Mouse (Mus musculus): Measurements from ENCODE around the gene Ndufaf3.

Ndufaf3 gene

GRCm38 (mm10) chr9:108572321-108572720, 5.1 kb upstream of the Ndufaf3 start:
- no peak for DNase-seq

- DNase-seq, result no peak
Observed at GRCm38 (mm10) chr9:108571401-108571973, 4.3 kb upstream of the Ndufaf3 start.

- DNase-seq, result peak; percentile 74
Observed at GRCm38 (mm10) chr9:108570207-108570896, 3.1 kb upstream of the Ndufaf3 start.

GRCm38 (mm10) chr9:108569381-108570206, 2.4 kb upstream of the Ndufaf3 start, which contains the start of gene Dalrd3:
Gene Dalrd3, plus strand, starts transcription at chr9:108569886.
- peak; percentile 85 for DNase-seq

- no peak for DNase-seq
Observed at GRCm38 (mm10) chr9:108568511-108568921, 1.3 kb upstream of the Ndufaf3 start.

GRCm38 (mm10) chr9:108567931-108568419, 741 bp upstream of the Ndufaf3 start:
- no peak for DNase-seq

GRCm38 (mm10) chr9:108565881-108566814, 1.1 kb downstream of the Ndufaf3 start:
- DNase-seq, result no peak

- DNase-seq, result no peak
Observed at GRCm38 (mm10) chr9:108564131-108564530, 3.1 kb downstream of the Ndufaf3 start.

- no peak for DNase-seq
Observed at GRCm38 (mm10) chr9:108563671-108564070, 3.6 kb downstream of the Ndufaf3 start.

GRCm38 (mm10) chr9:108560227-108560841, 6.9 kb downstream of the Ndufaf3 start, which contains the start of gene Impdh2:
Gene Impdh2, plus strand, starts transcription at chr9:108560286.
- peak; percentile 93 for DNase-seq

GRCm38 (mm10) chr9:108559169-108559568, 8.1 kb downstream of the Ndufaf3 start:
- DNase-seq, result no peak

GRCm38 (mm10) chr9:108546875-108547274, 20.4 kb downstream of the Ndufaf3 start:
- DNase-seq, result no peak

- DNase-seq, result no peak
Observed at GRCm38 (mm10) chr9:108545986-108546385, 21.2 kb downstream of the Ndufaf3 start.

GRCm38 (mm10) chr9:108540846-108541245, 26.4 kb downstream of the Ndufaf3 start:
- no peak for DNase-seq

GRCm38 (mm10) chr9:108531496-108531895, 35.7 kb downstream of the Ndufaf3 start:
- DNase-seq, result no peak

- DNase-seq, result no peak
Observed at GRCm38 (mm10) chr9:108530954-108531353, 36.3 kb downstream of the Ndufaf3 start.

GRCm38 (mm10) chr9:108525400-108525799, 41.8 kb downstream of the Ndufaf3 start:
- DNase-seq, result no peak

GRCm38 (mm10) chr9:108523341-108523740, 43.9 kb downstream of the Ndufaf3 start:
- DNase-seq, result no peak

- no peak for DNase-seq
Observed at GRCm38 (mm10) chr9:108521604-108522003, 45.6 kb downstream of the Ndufaf3 start.

- DNase-seq, result peak; percentile 21
Observed at GRCm38 (mm10) chr9:108517931-108518332, 49.3 kb downstream of the Ndufaf3 start.

GRCm38 (mm10) chr9:108517253-108517930, 49.8 kb downstream of the Ndufaf3 start:
- DNase-seq, result peak; percentile 87
